Mouse (Mus musculus) kidney, postnatal 4 days (tissue): ENCODE results near the gene Smim7.

Source experiments
- DNase-seq, 2 experiments: peaks; one replicate each; pipeline ENCODE4 v3.0.0; 2021; ENCODE audit warnings: mixed read lengths in 2 of 2

The Smim7 gene

DNA sequence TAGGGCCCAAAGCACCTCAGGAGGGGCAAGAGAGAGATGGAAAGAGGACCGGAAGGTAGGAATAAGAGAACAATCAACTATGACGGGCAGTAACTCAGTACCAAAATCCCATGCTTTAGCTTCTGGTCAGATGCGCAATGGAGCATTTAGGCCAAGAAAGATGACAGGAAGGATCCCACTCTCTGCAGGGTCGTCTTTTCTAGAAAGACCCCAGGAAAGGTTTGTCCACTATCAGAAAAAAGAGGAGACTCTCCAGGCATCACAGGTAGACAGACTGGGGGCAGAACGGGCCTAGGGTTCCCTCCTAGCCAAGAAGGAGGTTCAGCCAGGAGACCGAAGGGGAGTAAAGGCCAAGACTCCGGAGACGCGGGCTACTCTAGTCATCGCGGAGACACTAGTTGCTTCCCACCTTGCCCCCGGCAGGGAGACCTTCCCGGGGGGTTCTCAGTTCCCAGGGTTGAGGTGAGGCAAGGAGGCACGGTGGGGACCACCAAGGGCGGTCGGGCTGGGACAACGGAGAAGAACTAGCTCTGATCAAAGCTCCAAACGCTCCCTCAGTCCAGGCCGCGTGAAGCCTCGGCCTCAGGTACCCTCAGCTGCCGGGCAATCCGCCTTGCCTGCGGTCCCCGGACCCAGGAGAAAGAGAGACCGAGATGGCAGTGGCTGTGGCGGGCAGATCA is 23.6 kb downstream of the Smim7 start:
- peak in 1 of 2 experiments; percentile 39 for DNase-seq

DNA sequence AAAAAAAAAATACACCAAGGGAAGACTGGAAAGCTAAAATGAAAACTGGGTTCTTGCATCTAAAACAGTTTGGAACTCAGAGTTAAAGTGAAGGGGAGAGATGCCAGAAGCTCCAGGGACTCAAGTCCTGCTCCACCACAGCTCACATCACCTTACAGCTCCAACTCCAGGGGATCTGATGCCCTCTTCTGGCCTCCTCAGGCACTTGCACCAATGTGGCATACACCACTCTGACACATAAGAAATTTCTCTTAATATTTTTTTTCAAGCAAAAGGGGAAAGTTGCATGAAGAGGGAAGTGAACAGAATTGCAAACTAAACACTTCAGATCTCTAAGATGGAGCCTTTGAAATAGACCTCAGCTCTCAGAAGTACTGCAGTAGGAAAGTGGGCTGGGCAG is 31.7 kb downstream of the Smim7 start:
- peak in 1 of 2 experiments; percentile 13 for DNase-seq

GRCm38 (mm10) chr8:72534888-72535287 is 36.0 kb downstream of the Smim7 start:
- DNase-seq: no peak

DNA sequence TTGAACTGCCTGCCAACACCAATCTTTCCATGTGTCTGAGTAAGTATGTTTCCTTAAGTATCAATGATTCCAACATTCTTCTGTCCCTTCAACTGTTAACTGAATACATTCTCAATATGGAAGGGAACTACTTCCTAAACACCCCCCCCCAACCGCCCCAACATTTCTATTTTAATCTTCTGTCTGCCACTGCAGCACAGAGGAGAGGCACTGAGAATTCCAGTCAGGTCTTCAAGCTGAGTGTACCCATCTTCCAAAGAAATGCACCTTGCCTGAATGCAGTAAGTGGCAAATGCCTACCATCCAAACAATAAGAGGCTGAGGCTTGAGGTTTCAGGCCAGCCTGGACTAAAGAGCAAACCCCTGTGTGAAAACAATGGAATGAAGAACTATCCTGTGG is 38.8 kb downstream of the Smim7 start:
- no peak for DNase-seq

DNA sequence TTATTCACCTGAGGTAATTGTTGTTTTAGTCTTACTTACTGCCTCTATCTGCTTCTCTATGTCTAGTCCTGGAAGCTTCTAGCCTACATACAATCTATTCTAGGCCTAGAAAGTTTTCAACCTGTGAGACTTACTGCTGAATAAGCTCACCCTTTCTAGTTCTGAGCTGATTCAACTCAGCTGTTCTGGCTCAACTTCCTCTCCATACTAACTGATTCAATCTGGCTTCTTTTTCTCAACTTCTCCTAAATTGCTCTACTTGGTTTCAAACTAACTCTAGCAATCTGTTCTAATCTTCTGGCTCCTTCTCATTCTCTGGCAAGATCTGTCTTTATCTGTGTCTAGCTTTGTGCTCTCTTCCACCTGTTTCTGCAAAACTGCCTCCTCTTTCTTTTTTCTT is 49.0 kb downstream of the Smim7 start:
- no peak for DNase-seq

- no peak for DNase-seq
These were observed 53.4 kb downstream of the Smim7 start for GRCm38 (mm10) chr8:72517421-72517988.
